Comparison of ENCODE assay signal across 30 mouse cellular contexts in genomic region chr8:123799434-123799833, GRCm38 (mm10). TPM values are rescaled to one million over a fixed set of nuclear protein-coding genes. Genes with fewer than 3 reads are reported as not detected.
A peak's percentile ranks its signal among the peaks of the same experiment; 100 is the strongest.
DNase-seq lines count a peak whose midpoint lies in the region; ATAC-seq lines count a peak whose summit lies in the region.
"Had no signal": no experiment of that assay in that cellular context is flagged by ENCODE, and none has a peak within 500 bp of the region (broad histone marks: within the 10 kb centered on the region; RNA-seq: fewer than 3 reads in every experiment).

No protein-coding gene starts in this region.

- H3K4me2 ChIP-seq in liver, embryonic 11.5 days, result no peak overlapping the region
- no peak overlapping the region for H3K4me2 ChIP-seq in embryonic facial prominence, embryonic 15.5 days (replicated peaks)
- no peak overlapping the region for H3K4me2 ChIP-seq in liver, embryonic 15.5 days
- H3K4me2 ChIP-seq: forebrain, embryonic 13.5 days; heart, embryonic 11.5 days; hindbrain, embryonic 12.5 days; limb, embryonic 13.5 days; midbrain, embryonic 12.5 days; neural tube, embryonic 12.5 days had no signal

- H3K36me3 ChIP-seq in liver, embryonic 11.5 days (ENCODE audit: control insufficient read depth, insufficient read depth, low read length), result no peaks in the 10 kb centered on the region
- no peaks in the 10 kb centered on the region for H3K36me3 ChIP-seq in embryonic facial prominence, embryonic 15.5 days
- H3K36me3 ChIP-seq in liver, embryonic 15.5 days (replicated peaks), result no peaks in the 10 kb centered on the region
- H3K36me3 ChIP-seq: hindbrain, embryonic 12.5 days; limb, embryonic 13.5 days; midbrain, embryonic 12.5 days; neural tube, embryonic 12.5 days had no signal

- no peak for DNase-seq in liver, embryonic 11.5 days (ENCODE audit: low spot score)
- DNase-seq in liver, result no peak
- DNase-seq in right cerebral cortex, postnatal 10 days (ENCODE audit: low spot score in 2 of 2), result no peak
- no peak for DNase-seq in thymus, postnatal 25 days
- no peak for DNase-seq in kidney, postnatal 4 days
- DNase-seq: adrenal gland, postnatal 36 days; cerebellum, adult 2 months; gastrocnemius, postnatal 25 days; heart, adult 11 months; heart, postnatal 36 days; kidney, adult 11 months; kidney, postnatal 14 days; lung, adult 18-20 months; lung, postnatal 4 days; thymus, adult 18-20 months; thymus, postnatal 4 days had no signal

- ATAC-seq in liver, embryonic 11.5 days (replicated peaks; ENCODE audit: low FRiP score), result no peak
- ATAC-seq in embryonic facial prominence, embryonic 15.5 days (ENCODE audit: insufficient number of reproducible peaks, low FRiP score, low TSS enrichment, low read depth), result no peak
- no peak for ATAC-seq in liver, embryonic 15.5 days (ENCODE audit: insufficient read depth)
- ATAC-seq: forebrain, embryonic 13.5 days; hindbrain, postnatal 0 days; lung, postnatal 0 days had no signal

- H3K9me3 ChIP-seq in liver, embryonic 11.5 days (ENCODE audit: control insufficient read depth, low read length), result peaks cover 4% of the 10 kb centered on the region; the same call in 1 of the 2 replicates
- no peaks in the 10 kb centered on the region for H3K9me3 ChIP-seq in embryonic facial prominence, embryonic 15.5 days (replicated peaks)
- H3K9me3 ChIP-seq in liver, embryonic 15.5 days (replicated peaks), result no peaks in the 10 kb centered on the region
- H3K9me3 ChIP-seq: forebrain, embryonic 13.5 days; hindbrain, embryonic 12.5 days; limb, embryonic 13.5 days; midbrain, embryonic 12.5 days had no signal

- H3K27me3 ChIP-seq in liver, embryonic 11.5 days (replicated peaks; ENCODE audit: control insufficient read depth, insufficient read depth, low read length), result no peaks in the 10 kb centered on the region
- no peaks in the 10 kb centered on the region for H3K27me3 ChIP-seq in embryonic facial prominence, embryonic 15.5 days
- no peaks in the 10 kb centered on the region for H3K27me3 ChIP-seq in liver, embryonic 15.5 days
- H3K27me3 ChIP-seq: forebrain, embryonic 13.5 days; hindbrain, embryonic 12.5 days; limb, embryonic 13.5 days; midbrain, embryonic 12.5 days; neural tube, embryonic 12.5 days had no signal

- H3K27ac ChIP-seq in liver, embryonic 11.5 days (ENCODE audit: low read depth, low read length), result 0 out of 2 replicates have a peak overlapping the region, but pooled peaks have one; percentile 13
- H3K27ac ChIP-seq in embryonic facial prominence, embryonic 15.5 days (replicated peaks), result peak overlapping the region; percentile 36; the same call in 1 of the 2 replicates
- peak overlapping the region; percentile 79 for H3K27ac ChIP-seq in liver, embryonic 15.5 days (replicated peaks)
- H3K27ac ChIP-seq: forebrain, embryonic 13.5 days; hindbrain, embryonic 12.5 days; hindbrain, postnatal 0 days; layer of hippocampus, adult 2 months; left cerebral cortex, adult 2 months; limb, embryonic 13.5 days; midbrain, embryonic 12.5 days; neural tube, embryonic 12.5 days had no signal

- no peak overlapping the region for H3K4me3 ChIP-seq in liver, embryonic 11.5 days (ENCODE audit: low read depth, low read length)
- H3K4me3 ChIP-seq in embryonic facial prominence, embryonic 15.5 days (replicated peaks), result no peak overlapping the region
- no peak overlapping the region for H3K4me3 ChIP-seq in liver, embryonic 15.5 days (replicated peaks)
- H3K4me3 ChIP-seq: forebrain, embryonic 13.5 days; hindbrain, embryonic 12.5 days; layer of hippocampus, adult 2 months; left cerebral cortex, adult 2 months; limb, embryonic 13.5 days; megakaryocyte, embryonic 14.5 days; midbrain, embryonic 12.5 days; myocyte; neural tube, embryonic 12.5 days had no signal

- WGBS in liver, embryonic 11.5 days, result 79% methylated on average over 6 of the region's 6 CpGs
- WGBS in embryonic facial prominence, embryonic 15.5 days, result 47% methylated on average over 6 of the region's 6 CpGs
- WGBS in liver, embryonic 15.5 days (ENCODE audit: insufficient replicate concordance), result 58% methylated on average over 6 of the region's 6 CpGs

- H3K9ac ChIP-seq in liver, embryonic 11.5 days (ENCODE audit: low read depth, low read length), result no peak overlapping the region
- no peak overlapping the region for H3K9ac ChIP-seq in embryonic facial prominence, embryonic 15.5 days
- no peak overlapping the region for H3K9ac ChIP-seq in liver, embryonic 15.5 days
- H3K9ac ChIP-seq: forebrain, embryonic 13.5 days; hindbrain, embryonic 12.5 days; limb, embryonic 13.5 days; midbrain, embryonic 12.5 days; neural tube, embryonic 12.5 days had no signal

- H3K4me1 ChIP-seq in liver, embryonic 11.5 days (replicated peaks; ENCODE audit: control insufficient read depth, insufficient read depth, low read length), result peaks cover 29% of the 10 kb centered on the region
- peaks cover 10% of the 10 kb centered on the region for H3K4me1 ChIP-seq in embryonic facial prominence, embryonic 15.5 days
- peaks cover 47% of the 10 kb centered on the region for H3K4me1 ChIP-seq in liver, embryonic 15.5 days (replicated peaks)
- H3K4me1 ChIP-seq: forebrain, embryonic 13.5 days; hindbrain, embryonic 12.5 days; midbrain, embryonic 12.5 days; neural tube, embryonic 12.5 days had no signal

RNA-seq across cellular contexts. Expression of gene Rab4a, which starts 6.4 kb away (rescaled TPM):
- 61.8 and 65.9 TPM in 2 replicates for polyA plus RNA-seq in liver, embryonic 11.5 days (2014; fragmentation: Nextera tagmentation; extraction: Ambion mirVana)
- polyA plus RNA-seq in embryonic facial prominence, embryonic 15.5 days (2015; fragmentation: Nextera tagmentation; extraction: Ambion mirVana), result 43.5 and 47.5 TPM in 2 replicates
- 28.8 and 33.1 TPM in 2 replicates for polyA plus RNA-seq in liver, embryonic 15.5 days (2015; fragmentation: Nextera tagmentation; extraction: Ambion mirVana)

Comparison
In these comparisons a context has a peak if more than half of its experiments do, and no peak if none do; other contexts are left out.
1. H3K27ac ChIP-seq: peak in every context shown above with its lines; median percentile 79 in liver, embryonic 15.5 days; 36 in embryonic facial prominence, embryonic 15.5 days; 13 in liver, embryonic 11.5 days.